Mouse (Mus musculus): ENCODE measurements around the gene Amotl1. TPM values are rescaled to one million over a fixed set of nuclear protein-coding genes. Genes with fewer than 3 reads are reported as not detected.
"Not testable (repeated sequence)": the region's sequence is repeated elsewhere in the genome, so short reads cannot be mapped to it uniquely, and the experiment has no call there.

Amotl1 gene
- polyA plus RNA-seq, 1 experiment = not detected

DNA sequence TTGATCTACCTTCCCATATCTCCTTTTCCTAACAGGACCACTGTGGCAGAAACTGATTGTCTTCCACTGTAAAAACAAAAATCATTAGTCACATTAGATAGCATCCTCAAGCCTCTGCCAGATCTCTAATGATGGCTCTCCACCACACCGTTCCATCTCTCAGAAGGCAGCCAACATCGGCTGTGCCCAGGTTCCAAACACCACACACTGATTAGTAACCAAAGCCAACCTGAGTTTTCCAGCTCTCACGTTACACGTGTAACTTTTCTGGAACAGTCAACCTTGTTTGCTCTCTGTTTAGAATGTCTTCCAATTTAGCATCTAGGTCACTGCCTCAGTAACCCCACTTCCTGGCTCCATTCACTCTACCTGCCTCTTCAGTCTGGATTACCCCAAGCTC, 51.0 kb downstream of the Amotl1 start:
- H3K4me1 ChIP-seq = peaks cover 26% of the 10 kb centered on the region
- TF ChIP-seq FLI1 (IDR thresholded peaks at IDR 0.05; ENCODE audit: low read length) = no peak
- no peak for TF ChIP-seq GATA1 (IDR thresholded peaks at IDR 0.05; ENCODE audit: borderline replicate concordance, low read length)

DNA sequence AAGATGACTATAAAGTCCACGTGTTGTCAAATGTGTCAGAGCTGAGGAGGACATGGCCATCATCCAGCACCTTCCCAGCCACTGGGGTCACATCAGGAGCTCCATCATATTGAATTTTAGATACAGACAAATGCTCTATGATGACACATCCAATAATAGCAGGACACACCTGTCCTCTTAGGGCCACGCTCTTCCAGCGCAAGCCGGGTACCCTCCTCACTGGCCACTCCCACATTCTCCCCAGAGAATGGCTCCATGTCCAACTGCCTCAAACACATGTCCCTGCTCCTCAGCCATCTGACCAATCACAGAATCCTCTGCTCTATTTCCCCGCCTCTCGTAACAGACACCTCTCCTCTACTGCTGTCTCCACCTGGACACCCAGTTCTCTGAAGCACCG, 54.2 kb downstream of the Amotl1 start:
- Histone ChIP-seq H3K4me3 (replicated peaks) (no peak overlapping the region), H3K36me3 (replicated peaks; ENCODE audit: low read length) (no peaks in the 10 kb centered on the region), H3K4me1 (peaks cover 9% of the 10 kb centered on the region), H3K9me3 (no peaks in the 10 kb centered on the region), H3K27me3 (replicated peaks) (peaks cover 37% of the 10 kb centered on the region)
- TF ChIP-seq FLI1 (IDR thresholded peaks at IDR 0.05; ENCODE audit: low read length) = no peak
- TF ChIP-seq GATA1 (IDR thresholded peaks at IDR 0.05; ENCODE audit: borderline replicate concordance, low read length) = no peak

More for the DNA sequence above, 51.0 kb downstream of the Amotl1 start:
- Histone ChIP-seq H3K9me3 (no peaks in the 10 kb centered on the region), H3K36me3 (replicated peaks; ENCODE audit: low read length) (no peaks in the 10 kb centered on the region), H3K27me3 (replicated peaks) (peaks cover 29% of the 10 kb centered on the region), H3K4me3 (replicated peaks) (no peak overlapping the region)

- no peak for TF ChIP-seq GATA1 (IDR thresholded peaks at IDR 0.05; ENCODE audit: borderline replicate concordance, low read length)
- TF ChIP-seq FLI1 (IDR thresholded peaks at IDR 0.05; ENCODE audit: low read length) = no peak
Observed at GRCm38 (mm10) chr9:14588690-14589089, 56.2 kb downstream of the Amotl1 start.

GRCm38 (mm10) chr9:14585702-14586101, 59.2 kb downstream of the Amotl1 start:
- no peak for TF ChIP-seq FLI1 (IDR thresholded peaks at IDR 0.05; ENCODE audit: low read length)
- TF ChIP-seq GATA1 (IDR thresholded peaks at IDR 0.05; ENCODE audit: borderline replicate concordance, low read length) = no peak
- H3K36me3 ChIP-seq (replicated peaks; ENCODE audit: low read length) = no peaks in the 10 kb centered on the region
- H3K27me3 ChIP-seq (replicated peaks) = peaks cover 21% of the 10 kb centered on the region
- no peak overlapping the region for H3K4me3 ChIP-seq (replicated peaks)
- peaks cover 15% of the 10 kb centered on the region for H3K4me1 ChIP-seq
- H3K9me3 ChIP-seq = no peaks in the 10 kb centered on the region

More at GRCm38 (mm10) chr9:14588690-14589089, 56.2 kb downstream of the Amotl1 start:
- Histone ChIP-seq H3K36me3 (replicated peaks; ENCODE audit: low read length) (no peaks in the 10 kb centered on the region), H3K4me1 (peaks cover 15% of the 10 kb centered on the region), H3K4me3 (replicated peaks) (no peak overlapping the region), H3K27me3 (replicated peaks) (peaks cover 35% of the 10 kb centered on the region), H3K9me3 (no peaks in the 10 kb centered on the region)

DNA sequence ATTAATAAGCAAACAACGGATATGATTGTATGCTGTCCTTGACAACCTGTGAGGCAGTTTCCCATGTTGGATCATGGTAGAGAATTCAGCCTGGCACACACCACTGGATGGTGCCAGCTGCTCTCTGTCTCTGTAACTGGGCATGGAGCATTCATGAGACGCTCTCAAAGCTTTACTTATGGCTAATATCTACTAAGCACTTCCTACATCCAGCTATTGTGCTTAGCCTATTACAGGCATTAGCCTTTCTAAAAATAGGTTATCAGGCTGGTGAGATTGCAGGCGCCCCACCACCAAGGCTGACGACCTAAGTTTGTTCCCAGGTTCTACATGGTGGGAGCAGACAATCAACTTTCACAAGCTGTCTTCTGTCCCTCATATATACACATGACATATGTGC, 65.9 kb downstream of the Amotl1 start:
- no peaks in the 10 kb centered on the region for H3K9me3 ChIP-seq
- no peaks in the 10 kb centered on the region for H3K36me3 ChIP-seq (replicated peaks; ENCODE audit: low read length)

DNA sequence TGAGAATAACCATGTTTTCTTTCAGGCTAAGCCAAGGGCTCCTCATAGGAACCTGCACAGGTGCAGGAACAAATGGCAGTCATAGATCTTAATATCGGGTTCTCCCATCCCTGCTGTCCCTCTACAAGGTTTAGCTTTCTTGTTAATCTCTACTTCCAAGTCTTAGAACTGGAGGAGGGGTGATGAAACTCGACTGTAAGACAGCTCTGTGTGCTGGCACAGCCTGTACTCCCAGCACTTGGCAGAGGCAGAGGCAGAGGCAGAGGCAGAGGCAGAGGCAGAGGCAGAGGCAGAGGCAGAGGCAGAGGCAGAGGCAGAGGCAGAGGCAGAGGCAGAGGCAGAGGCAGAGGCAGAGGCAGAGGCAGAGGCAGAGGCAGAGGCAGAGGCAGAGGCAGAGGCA, 68.5 kb downstream of the Amotl1 start:
- Histone ChIP-seq H3K27me3 (replicated peaks) (peaks cover 24% of the 10 kb centered on the region), H3K4me1 (peaks cover 21% of the 10 kb centered on the region)
- not testable (repeated sequence) for H3K9me3 ChIP-seq; H3K4me3 ChIP-seq (replicated peaks); H3K36me3 ChIP-seq (replicated peaks; ENCODE audit: low read length)

More for the DNA sequence above, 65.9 kb downstream of the Amotl1 start:
- Histone ChIP-seq H3K27me3 (replicated peaks) (peaks cover 24% of the 10 kb centered on the region), H3K4me3 (replicated peaks) (no peak overlapping the region), H3K4me1 (peaks cover 15% of the 10 kb centered on the region)
- TF ChIP-seq GATA1 (IDR thresholded peaks at IDR 0.05; ENCODE audit: borderline replicate concordance, low read length) (no peak), FLI1 (IDR thresholded peaks at IDR 0.05; ENCODE audit: low read length) (no peak)

- Histone ChIP-seq H3K27me3 (replicated peaks) (peaks cover 18% of the 10 kb centered on the region), H3K9me3 (no peaks in the 10 kb centered on the region), H3K4me3 (replicated peaks) (no peak overlapping the region), H3K36me3 (replicated peaks; ENCODE audit: low read length) (no peaks in the 10 kb centered on the region), H3K4me1 (peaks cover 32% of the 10 kb centered on the region)
- TF ChIP-seq GATA1 (IDR thresholded peaks at IDR 0.05; ENCODE audit: borderline replicate concordance, low read length) (no peak), FLI1 (IDR thresholded peaks at IDR 0.05; ENCODE audit: low read length) (no peak)
Observed at GRCm38 (mm10) chr9:14574760-14575399, 70.0 kb downstream of the Amotl1 start.

- Histone ChIP-seq H3K4me3 (replicated peaks) (peak overlapping the region; percentile 5), H3K27me3 (replicated peaks) (no peaks in the 10 kb centered on the region), H3K9me3 (peaks cover 6% of the 10 kb centered on the region; the same call in 1 of the 2 replicates), H3K36me3 (replicated peaks; ENCODE audit: low read length) (peaks cover 3% of the 10 kb centered on the region), H3K4me1 (peaks cover 58% of the 10 kb centered on the region)
- TF ChIP-seq GATA1 (IDR thresholded peaks at IDR 0.05; ENCODE audit: borderline replicate concordance, low read length) (no peak), FLI1 (IDR thresholded peaks at IDR 0.05; ENCODE audit: low read length) (no peak)
Observed at GRCm38 (mm10) chr9:14569175-14569975, 75.5 kb downstream of the Amotl1 start.

- no peaks in the 10 kb centered on the region for H3K27me3 ChIP-seq (replicated peaks)
- peaks cover 58% of the 10 kb centered on the region for H3K4me1 ChIP-seq
- no peak; the same call in 2 of the 3 replicates for TF ChIP-seq GATA1 (IDR thresholded peaks at IDR 0.05; ENCODE audit: borderline replicate concordance, low read length)
- H3K9me3 ChIP-seq = peaks cover 12% of the 10 kb centered on the region
- peak overlapping the region; percentile 51 for H3K4me3 ChIP-seq (replicated peaks)
- peaks cover 3% of the 10 kb centered on the region for H3K36me3 ChIP-seq (replicated peaks; ENCODE audit: low read length)
Observed at GRCm38 (mm10) chr9:14568487-14568886, 76.4 kb downstream of the Amotl1 start.

- TF ChIP-seq FLI1 (IDR thresholded peaks at IDR 0.05; ENCODE audit: low read length) = no peak
- no peak for TF ChIP-seq GATA1 (IDR thresholded peaks at IDR 0.05; ENCODE audit: borderline replicate concordance, low read length)
Observed at GRCm38 (mm10) chr9:14564486-14564885, 80.4 kb downstream of the Amotl1 start.

More at GRCm38 (mm10) chr9:14564486-14564885, 80.4 kb downstream of the Amotl1 start:
- Histone ChIP-seq H3K4me3 (replicated peaks) (no peak overlapping the region), H3K27me3 (replicated peaks) (peaks cover 8% of the 10 kb centered on the region), H3K4me1 (peaks cover 65% of the 10 kb centered on the region), H3K9me3 (peaks cover 11% of the 10 kb centered on the region), H3K36me3 (replicated peaks; ENCODE audit: low read length) (no peaks in the 10 kb centered on the region)
